Mouse (Mus musculus) spleen, adult 2 months (tissue): ENCODE data around the gene Sept11.

ENCODE experiments used
- CTCF ChIP-seq: fragments of 200-500 bp; IDR thresholded peaks from 2 replicates; pipeline ENCODE4 v1.5.1; 2011; ENCODE audit warnings: mild to moderate bottlenecking, inconsistent platforms; ENCODE audit not compliant: insufficient read depth, insufficient read length, insufficient replicate concordance; ENCODE audit errors: extremely low read depth
- POLR2A ChIP-seq: fragments of 200-500 bp; IDR thresholded peaks from 2 replicates; pipeline ENCODE4 v1.6.1; 2011; ENCODE audit warnings: low read depth, low read length, inconsistent platforms

GRCm38 (mm10) chr5:93108703-93109102 is 15.5 kb downstream of the Sept11 start:
- TF ChIP-seq POLR2A (no peak), CTCF (no peak)
